Mouse (Mus musculus): ENCODE measurements at regions not wholly inside any gene's neighbourhood (a gene's known extent, or its start where the extent isn't known, plus 50 kb on each side); places are given as distances from the start of the nearest gene placed in this dataset.

- 73% methylated on average over 10 of the region's 10 CpGs for WGBS (ENCODE audit: insufficient replicate concordance)
Measured at GRCm38 (mm10) chr8:9051699-9052098, 361.4 kb upstream of the Arglu1 start.

GRCm38 (mm10) chr8:9050740-9051475, 360.6 kb upstream of the Arglu1 start:
- Histone ChIP-seq H3K9me3 (ENCODE audit: control insufficient read depth, low read length) (no peaks in the 10 kb centered on the region), H3K27ac (no peak overlapping the region), H3K27me3 (ENCODE audit: control insufficient read depth, insufficient read depth, low read length) (no peaks in the 10 kb centered on the region), H3K4me2 (ENCODE audit: low read depth) (no peak overlapping the region), H3K4me1 (replicated peaks; ENCODE audit: control insufficient read depth in 2 of 2, insufficient read depth in 2 of 2, low read length in 1 of 2) (no peaks in the 10 kb centered on the region), H3K4me3 (ENCODE audit: insufficient read depth in 1 of 2, low read depth in 2 of 2, low read length in 2 of 2) (no peak overlapping the region), H3K9ac (replicated peaks) (no peak overlapping the region), H3K36me3 (replicated peaks; ENCODE audit: control insufficient read depth, insufficient read depth, low read depth) (no peaks in the 10 kb centered on the region)
- ATAC-seq (ENCODE audit: insufficient read depth) (no peak), DNase-seq (ENCODE audit: low read depth in 3 of 3, low spot score in 3 of 3) (no peak)
- WGBS (ENCODE audit: insufficient replicate concordance): 66% methylated on average over 11 of the region's 11 CpGs
- TF ChIP-seq EP300 (IDR thresholded peaks at IDR 0.05; ENCODE audit: low read depth): no peak
- no peak for TF ChIP-seq CTCF (IDR thresholded peaks at IDR 0.05; ENCODE audit: low read depth)

More at GRCm38 (mm10) chr8:9051699-9052098, 361.4 kb upstream of the Arglu1 start:
- Histone ChIP-seq H3K9me3 (ENCODE audit: control insufficient read depth, low read length) (no peaks in the 10 kb centered on the region), H3K27ac (no peak overlapping the region), H3K27me3 (ENCODE audit: control insufficient read depth, insufficient read depth, low read length) (no peaks in the 10 kb centered on the region), H3K9ac (replicated peaks) (no peak overlapping the region), H3K4me1 (replicated peaks; ENCODE audit: control insufficient read depth in 2 of 2, insufficient read depth in 2 of 2, low read length in 1 of 2) (no peaks in the 10 kb centered on the region), H3K4me3 (ENCODE audit: insufficient read depth in 1 of 2, low read depth in 2 of 2, low read length in 2 of 2) (no peak overlapping the region), H3K36me3 (replicated peaks; ENCODE audit: control insufficient read depth, insufficient read depth, low read depth) (no peaks in the 10 kb centered on the region), H3K4me2 (ENCODE audit: low read depth) (no peak overlapping the region)
- no peak for ATAC-seq (ENCODE audit: insufficient read depth)
- DNase-seq (ENCODE audit: low read depth in 3 of 3, low spot score in 3 of 3): no peak
- TF ChIP-seq EP300 (IDR thresholded peaks at IDR 0.05; ENCODE audit: low read depth) (no peak), CTCF (IDR thresholded peaks at IDR 0.05; ENCODE audit: low read depth) (no peak)

- Histone ChIP-seq H3K27me3 (ENCODE audit: control insufficient read depth, insufficient read depth, low read length) (no peaks in the 10 kb centered on the region), H3K4me1 (replicated peaks; ENCODE audit: control insufficient read depth in 2 of 2, insufficient read depth in 2 of 2, low read length in 1 of 2) (no peaks in the 10 kb centered on the region), H3K27ac (no peak overlapping the region), H3K36me3 (replicated peaks; ENCODE audit: control insufficient read depth, insufficient read depth, low read depth) (no peaks in the 10 kb centered on the region), H3K4me2 (ENCODE audit: low read depth) (no peak overlapping the region), H3K9me3 (ENCODE audit: control insufficient read depth, low read length) (no peaks in the 10 kb centered on the region), H3K9ac (replicated peaks) (no peak overlapping the region), H3K4me3 (ENCODE audit: insufficient read depth in 1 of 2, low read depth in 2 of 2, low read length in 2 of 2) (no peak overlapping the region)
- ATAC-seq (ENCODE audit: insufficient read depth): no peak
- TF ChIP-seq CTCF (IDR thresholded peaks at IDR 0.05; ENCODE audit: low read depth) (no peak), EP300 (IDR thresholded peaks at IDR 0.05; ENCODE audit: low read depth) (no peak)
- 67% methylated on average over 14 of the region's 14 CpGs for WGBS (ENCODE audit: insufficient replicate concordance)
- DNase-seq (ENCODE audit: low read depth in 3 of 3, low spot score in 3 of 3): no peak
Measured at GRCm38 (mm10) chr8:9048116-9048515, 357.8 kb upstream of the Arglu1 start.

- Histone ChIP-seq H3K4me2 (ENCODE audit: low read depth) (no peak overlapping the region), H3K9ac (replicated peaks) (no peak overlapping the region), H3K27ac (no peak overlapping the region), H3K4me3 (ENCODE audit: insufficient read depth in 1 of 2, low read depth in 2 of 2, low read length in 2 of 2) (no peak overlapping the region), H3K4me1 (replicated peaks; ENCODE audit: control insufficient read depth in 2 of 2, insufficient read depth in 2 of 2, low read length in 1 of 2) (no peaks in the 10 kb centered on the region), H3K9me3 (ENCODE audit: control insufficient read depth, low read length) (no peaks in the 10 kb centered on the region), H3K36me3 (replicated peaks; ENCODE audit: control insufficient read depth, insufficient read depth, low read depth) (no peaks in the 10 kb centered on the region), H3K27me3 (ENCODE audit: control insufficient read depth, insufficient read depth, low read length) (no peaks in the 10 kb centered on the region)
- no peak for ATAC-seq (ENCODE audit: insufficient read depth)
- no peak for TF ChIP-seq CTCF (IDR thresholded peaks at IDR 0.05; ENCODE audit: low read depth)
- no peak for DNase-seq (ENCODE audit: low read depth in 3 of 3, low spot score in 3 of 3)
- 51% methylated on average over 10 of the region's 10 CpGs for WGBS (ENCODE audit: insufficient replicate concordance)
Measured at GRCm38 (mm10) chr8:9042835-9043792, 352.8 kb upstream of the Arglu1 start.

- ATAC-seq (ENCODE audit: insufficient read depth) (no peak), DNase-seq (ENCODE audit: low read depth in 3 of 3, low spot score in 3 of 3) (no peak)
- Histone ChIP-seq H3K27me3 (ENCODE audit: control insufficient read depth, insufficient read depth, low read length) (no peaks in the 10 kb centered on the region), H3K36me3 (replicated peaks; ENCODE audit: control insufficient read depth, insufficient read depth, low read depth) (no peaks in the 10 kb centered on the region), H3K4me1 (replicated peaks; ENCODE audit: control insufficient read depth in 2 of 2, insufficient read depth in 2 of 2, low read length in 1 of 2) (no peaks in the 10 kb centered on the region), H3K4me2 (ENCODE audit: low read depth) (no peak overlapping the region), H3K27ac (no peak overlapping the region), H3K9ac (replicated peaks) (no peak overlapping the region), H3K4me3 (ENCODE audit: insufficient read depth in 1 of 2, low read depth in 2 of 2, low read length in 2 of 2) (no peak overlapping the region), H3K9me3 (ENCODE audit: control insufficient read depth, low read length) (no peaks in the 10 kb centered on the region)
- TF ChIP-seq EP300 (IDR thresholded peaks at IDR 0.05; ENCODE audit: low read depth) (no peak), CTCF (IDR thresholded peaks at IDR 0.05; ENCODE audit: low read depth) (no peak)
- 71% methylated on average over 4 of the region's 4 CpGs for WGBS (ENCODE audit: insufficient replicate concordance)
Measured at GRCm38 (mm10) chr8:9029156-9029555, 338.8 kb upstream of the Arglu1 start.
